Mouse (Mus musculus) layer of hippocampus, postnatal 14 days (tissue): ENCODE data around the gene Naaladl2. TPM values are rescaled to one million over a fixed set of nuclear protein-coding genes. Genes with fewer than 3 reads are reported as not detected.

Experiments
- DNase-seq, 2 experiments: peaks; one replicate each; pipeline ENCODE4 v3.0.0; 2021 to 2022; ENCODE audit warnings: low spot score in 2 of 2, mixed read lengths in 1 of 2
- total RNA-seq, 2 experiments: library from RNA; stranded (reverse); gene quantifications; 2 replicates each; pipeline ENCODE4 v1.2.3; 2021

The Naaladl2 gene
- total RNA-seq, 2 experiments from 2014 or later = 2.6 to 2.8 TPM

GRCm38 (mm10) chr3:23973727-23974126 is 1170.3 kb downstream of the Naaladl2 start:
- no peak for DNase-seq

GRCm38 (mm10) chr3:23972747-23973667 is 1171.1 kb downstream of the Naaladl2 start:
- peak in 1 of 2 experiments; percentile 24 for DNase-seq

GRCm38 (mm10) chr3:23962961-23963621 is 1181.0 kb downstream of the Naaladl2 start:
- no peak for DNase-seq

- no peak for DNase-seq
Observed at GRCm38 (mm10) chr3:23946182-23946581, 1197.9 kb downstream of the Naaladl2 start.

- DNase-seq = peak in 1 of 2 experiments; percentile 2
Observed at GRCm38 (mm10) chr3:23937299-23937698, 1206.8 kb downstream of the Naaladl2 start.

GRCm38 (mm10) chr3:23928097-23928496 is 1216.0 kb downstream of the Naaladl2 start:
- DNase-seq = no peak

- DNase-seq = no peak
Observed at GRCm38 (mm10) chr3:23907682-23908081, 1236.4 kb downstream of the Naaladl2 start.

- DNase-seq = no peak
Observed at GRCm38 (mm10) chr3:23865688-23866087, 1278.4 kb downstream of the Naaladl2 start.

- no peak for DNase-seq
Observed at GRCm38 (mm10) chr3:23857275-23857674, 1286.8 kb downstream of the Naaladl2 start.

GRCm38 (mm10) chr3:23817585-23817984 is 1326.5 kb downstream of the Naaladl2 start:
- DNase-seq = no peak

GRCm38 (mm10) chr3:23758746-23759145 is 1385.3 kb downstream of the Naaladl2 start:
- DNase-seq = no peak
